Mouse (Mus musculus): ENCODE results near the gene Ssx9. TPM values are rescaled to one million over a fixed set of nuclear protein-coding genes. Genes with fewer than 3 reads are reported as not detected.
"Not testable (repeated sequence)": the region's sequence is repeated elsewhere in the genome, so short reads cannot be mapped to it uniquely, and the experiment has no call there.

The Ssx9 gene
- not detected in 2 replicates for polyA plus RNA-seq (2015; fragmentation: Nextera tagmentation; extraction: Ambion mirVana)

- 62% methylated on average over 2 of the region's 2 CpGs for WGBS
- H3K4me2 ChIP-seq; H3K9ac ChIP-seq; H3K27me3 ChIP-seq; ATAC-seq; H3K27ac ChIP-seq; H3K9me3 ChIP-seq (replicated peaks); H3K4me1 ChIP-seq; H3K36me3 ChIP-seq (ENCODE audit: poor library complexity, severe bottlenecking); H3K4me3 ChIP-seq: not testable (repeated sequence)
Observed at GRCm38 (mm10) chrX:8748132-8748531, at the start of gene Ssx9. Gene Ssx9, plus strand, starts transcription at chrX:8748432.

GRCm38 (mm10) chrX:8732907-8733306, 15.3 kb upstream of the Ssx9 start:
- Histone ChIP-seq H3K4me2 (no peak overlapping the region), H3K27me3 (no peaks in the 10 kb centered on the region), H3K4me1 (no peaks in the 10 kb centered on the region), H3K9me3 (replicated peaks) (0 out of 2 replicates have a peak, but pooled peaks cover 8% of the 10 kb centered on the region), H3K9ac (no peak overlapping the region), H3K36me3 (ENCODE audit: poor library complexity, severe bottlenecking) (no peaks in the 10 kb centered on the region), H3K27ac (no peak overlapping the region), H3K4me3 (no peak overlapping the region)
- no peak for ATAC-seq
- 49% methylated on average over 5 of the region's 5 CpGs for WGBS

- H3K4me1 ChIP-seq; H3K36me3 ChIP-seq (ENCODE audit: poor library complexity, severe bottlenecking); H3K9me3 ChIP-seq (replicated peaks); H3K4me3 ChIP-seq; ATAC-seq; H3K27ac ChIP-seq; H3K27me3 ChIP-seq; H3K4me2 ChIP-seq; H3K9ac ChIP-seq: not testable (repeated sequence)
- WGBS: 82% methylated on average over 4 of the region's 4 CpGs
Observed at GRCm38 (mm10) chrX:8803391-8803790, 55.2 kb downstream of the Ssx9 start, which contains the start of gene Ssxb5. Gene Ssxb5, plus strand, starts transcription at chrX:8803691.

Other genes with a start within 250 kb of the Ssx9 start
- not detected in 2 replicates for gene Gm14459, start 223.5 kb upstream of the Ssx9 start, polyA plus RNA-seq (2015; fragmentation: Nextera tagmentation; extraction: Ambion mirVana)
- not detected in 2 replicates for gene Ssxb6, start 200.2 kb upstream of the Ssx9 start, polyA plus RNA-seq (2015; fragmentation: Nextera tagmentation; extraction: Ambion mirVana)
- gene Ssxb3, start 156.6 kb upstream of the Ssx9 start, polyA plus RNA-seq (2015; fragmentation: Nextera tagmentation; extraction: Ambion mirVana): not detected in 2 replicates
- gene Ssxb8, start 57.6 kb upstream of the Ssx9 start, polyA plus RNA-seq (2015; fragmentation: Nextera tagmentation; extraction: Ambion mirVana): not detected in 2 replicates
- gene Ssxb5, start 55.3 kb downstream of the Ssx9 start, polyA plus RNA-seq (2015; fragmentation: Nextera tagmentation; extraction: Ambion mirVana): not detected in 2 replicates
- not detected in 2 replicates for gene Gm6592, start 95.6 kb downstream of the Ssx9 start, polyA plus RNA-seq (2015; fragmentation: Nextera tagmentation; extraction: Ambion mirVana)
- not detected in 2 replicates for gene Gm5751, start 125.8 kb downstream of the Ssx9 start, polyA plus RNA-seq (2015; fragmentation: Nextera tagmentation; extraction: Ambion mirVana)
- gene B630019K06Rik, start 143.9 kb downstream of the Ssx9 start, polyA plus RNA-seq (2015; fragmentation: Nextera tagmentation; extraction: Ambion mirVana): 8.0 and 9.0 TPM in 2 replicates
- not detected in 2 replicates for gene Fthl17b, start 214.5 kb downstream of the Ssx9 start, polyA plus RNA-seq (2015; fragmentation: Nextera tagmentation; extraction: Ambion mirVana)
- gene Fthl17c, start 228.1 kb downstream of the Ssx9 start, polyA plus RNA-seq (2015; fragmentation: Nextera tagmentation; extraction: Ambion mirVana): not detected in 2 replicates
- gene Fthl17d, start 238.3 kb downstream of the Ssx9 start, polyA plus RNA-seq (2015; fragmentation: Nextera tagmentation; extraction: Ambion mirVana): not detected in 2 replicates